Mouse (Mus musculus): Measurements from ENCODE around the gene Galnt3. TPM values are rescaled to one million over a fixed set of nuclear protein-coding genes. Genes with fewer than 3 reads are reported as not detected.

Galnt3 gene
- 0.62 and 1.0 TPM in 2 replicates for polyA plus RNA-seq (2015; fragmentation: Nextera tagmentation; extraction: Ambion mirVana)

DNA sequence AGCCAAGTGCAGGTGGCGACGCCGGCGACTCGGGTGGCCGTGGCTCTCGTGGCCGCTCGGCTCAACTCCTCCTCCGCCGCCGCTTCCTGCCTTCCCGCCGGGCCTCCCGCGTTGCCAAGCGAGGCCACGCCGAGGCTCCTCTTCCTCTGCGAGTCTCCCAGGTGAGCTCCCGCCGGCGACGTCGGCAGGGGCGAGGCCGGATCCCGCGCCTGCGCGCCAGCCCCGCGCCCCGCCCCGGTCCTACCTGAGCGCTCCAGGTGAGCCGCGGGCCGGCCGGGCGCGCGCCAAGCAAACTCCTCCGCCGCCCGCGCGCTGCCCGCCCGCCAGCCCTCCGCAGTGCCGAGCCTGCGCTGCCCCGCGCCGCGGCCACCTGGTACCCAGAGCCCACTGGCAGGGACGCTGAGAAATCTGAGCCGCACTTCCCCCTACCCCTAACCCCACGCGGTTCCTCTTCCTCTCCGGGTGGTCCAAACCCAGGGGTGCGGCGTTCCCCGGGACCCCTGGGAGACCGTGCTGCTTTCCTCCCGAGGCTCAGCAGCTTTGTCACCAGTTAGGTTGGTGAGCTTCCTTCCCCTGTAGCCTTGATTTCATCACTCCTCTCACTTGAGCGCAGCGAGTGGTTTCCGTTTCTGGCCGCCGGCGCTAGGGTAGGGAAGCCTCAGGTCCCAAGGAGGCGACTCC is at the start of gene Galnt3:
Gene Galnt3 (minus strand): TSS at position 404 of the 681 bp plus-strand sequence.
- peak; percentile 84 for ATAC-seq (ENCODE audit: low FRiP score)
- peak within 1 kb of the TSS; percentile 73 for H3K4me3 ChIP-seq
- no peaks in the 10 kb centered on the region for H3K36me3 ChIP-seq
- H3K9me3 ChIP-seq = no peaks in the 10 kb centered on the region
- no peak within 1 kb of the TSS for H3K27ac ChIP-seq
- peaks cover 13% of the 10 kb centered on the region for H3K4me1 ChIP-seq (replicated peaks)
- H3K27me3 ChIP-seq = peaks cover 37% of the 10 kb centered on the region
- under 1% methylated on average over 73 of the region's 74 CpGs for WGBS
- H3K4me2 ChIP-seq = peak within 1 kb of the TSS; percentile 100
- peak within 1 kb of the TSS; percentile 74 for H3K9ac ChIP-seq

- no peaks in the 10 kb centered on the region for H3K27me3 ChIP-seq
- H3K27ac ChIP-seq = no peak overlapping the region
- no peak overlapping the region for H3K4me3 ChIP-seq
- no peaks in the 10 kb centered on the region for H3K9me3 ChIP-seq
- 64% methylated on average over 5 of the region's 5 CpGs for WGBS
- no peak for ATAC-seq (ENCODE audit: low FRiP score)
- no peak overlapping the region for H3K4me2 ChIP-seq
- H3K4me1 ChIP-seq (replicated peaks) = peaks cover 13% of the 10 kb centered on the region
- no peaks in the 10 kb centered on the region for H3K36me3 ChIP-seq
- H3K9ac ChIP-seq = no peak overlapping the region
These were observed 48.3 kb upstream of the Galnt3 start for GRCm38 (mm10) chr2:66173134-66173533.

DNA sequence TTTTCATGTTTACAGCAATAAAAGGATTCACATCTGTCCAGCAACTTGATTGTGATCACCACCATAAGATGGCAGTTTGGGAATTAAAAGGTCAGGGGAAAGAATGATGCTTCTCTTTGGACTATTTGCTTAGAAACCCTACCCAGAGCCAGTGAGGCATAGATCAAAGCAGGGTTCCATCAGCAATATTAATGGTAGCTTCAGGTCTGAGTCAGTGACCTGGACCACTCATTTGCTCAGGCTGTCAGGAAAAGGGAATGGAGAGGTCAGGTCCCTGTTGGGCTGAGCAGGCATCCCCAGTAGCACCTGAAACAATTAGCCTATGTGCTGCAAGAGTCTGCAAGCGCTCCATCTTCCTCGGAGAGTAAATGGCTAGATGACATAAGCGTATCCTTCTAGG is 46.8 kb upstream of the Galnt3 start:
- Histone ChIP-seq H3K9me3 (no peaks in the 10 kb centered on the region), H3K9ac (no peak overlapping the region), H3K4me3 (no peak overlapping the region), H3K4me2 (no peak overlapping the region), H3K27me3 (no peaks in the 10 kb centered on the region), H3K36me3 (no peaks in the 10 kb centered on the region), H3K4me1 (replicated peaks) (no peaks in the 10 kb centered on the region), H3K27ac (no peak overlapping the region)
- ATAC-seq (ENCODE audit: low FRiP score) = no peak
- 80% methylated on average over 3 of the region's 3 CpGs for WGBS

DNA sequence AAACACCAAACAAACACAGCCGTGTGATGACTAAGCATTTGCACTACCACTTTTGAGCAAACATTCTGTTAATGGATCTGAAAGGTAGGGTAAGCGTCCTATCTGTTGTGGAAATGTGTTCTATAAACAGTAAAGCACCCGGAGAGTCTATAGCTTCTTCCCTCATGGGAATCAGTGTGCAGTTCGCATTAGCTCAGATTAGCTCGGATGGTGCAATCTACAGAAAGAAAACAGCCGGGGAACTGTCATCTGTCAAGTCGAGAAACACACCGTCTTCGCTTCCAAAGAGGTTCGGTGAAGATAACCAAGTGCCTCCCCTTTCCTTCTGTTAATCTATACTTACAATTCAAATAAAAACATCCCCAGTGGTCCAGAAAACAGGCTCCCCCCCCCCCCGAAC is 45.9 kb upstream of the Galnt3 start:
- no peak overlapping the region for H3K4me3 ChIP-seq
- H3K9ac ChIP-seq = no peak overlapping the region
- WGBS = 81% methylated on average over 11 of the region's 11 CpGs
- H3K36me3 ChIP-seq = no peaks in the 10 kb centered on the region
- no peaks in the 10 kb centered on the region for H3K4me1 ChIP-seq (replicated peaks)
- H3K27me3 ChIP-seq = no peaks in the 10 kb centered on the region
- no peak overlapping the region for H3K4me2 ChIP-seq
- no peak overlapping the region for H3K27ac ChIP-seq
- no peak for ATAC-seq (ENCODE audit: low FRiP score)
- H3K9me3 ChIP-seq = no peaks in the 10 kb centered on the region

DNA sequence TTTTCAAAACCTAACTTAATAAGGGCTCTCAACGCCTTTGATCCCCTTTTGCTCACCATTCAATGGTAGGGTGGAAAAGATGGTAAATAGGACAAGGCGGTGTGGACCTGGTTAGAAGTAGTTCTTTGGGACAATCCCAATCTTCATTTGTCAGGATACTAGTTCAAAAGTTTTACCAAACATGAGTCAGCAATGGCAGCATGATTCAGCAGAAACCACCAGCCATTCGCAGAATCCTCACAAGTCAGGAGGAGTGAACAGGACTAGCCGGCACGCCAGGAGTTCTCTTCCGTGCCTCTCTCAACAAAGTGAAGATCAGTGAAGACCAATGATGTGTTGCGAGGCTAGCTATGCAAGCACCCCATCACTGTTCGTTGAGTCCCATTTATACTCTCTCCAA is 40.2 kb upstream of the Galnt3 start:
- H3K27ac ChIP-seq = no peak overlapping the region
- 95% methylated on average over 8 of the region's 8 CpGs for WGBS
- no peaks in the 10 kb centered on the region for H3K4me1 ChIP-seq (replicated peaks)
- no peak for ATAC-seq (ENCODE audit: low FRiP score)
- H3K4me2 ChIP-seq = no peak overlapping the region
- no peak overlapping the region for H3K4me3 ChIP-seq
- H3K9me3 ChIP-seq = no peaks in the 10 kb centered on the region
- no peaks in the 10 kb centered on the region for H3K27me3 ChIP-seq
- no peaks in the 10 kb centered on the region for H3K36me3 ChIP-seq
- H3K9ac ChIP-seq = no peak overlapping the region

GRCm38 (mm10) chr2:66158140-66158915 is 33.5 kb upstream of the Galnt3 start:
- Histone ChIP-seq H3K4me2 (no peak overlapping the region), H3K4me1 (replicated peaks) (no peaks in the 10 kb centered on the region), H3K4me3 (no peak overlapping the region), H3K9ac (no peak overlapping the region), H3K36me3 (no peaks in the 10 kb centered on the region), H3K27ac (no peak overlapping the region), H3K27me3 (no peaks in the 10 kb centered on the region), H3K9me3 (no peaks in the 10 kb centered on the region)
- 72% methylated on average over 7 of the region's 7 CpGs for WGBS
- no peak for ATAC-seq (ENCODE audit: low FRiP score)

GRCm38 (mm10) chr2:66151436-66151835 is 26.6 kb upstream of the Galnt3 start:
- ATAC-seq (ENCODE audit: low FRiP score) = no peak

DNA sequence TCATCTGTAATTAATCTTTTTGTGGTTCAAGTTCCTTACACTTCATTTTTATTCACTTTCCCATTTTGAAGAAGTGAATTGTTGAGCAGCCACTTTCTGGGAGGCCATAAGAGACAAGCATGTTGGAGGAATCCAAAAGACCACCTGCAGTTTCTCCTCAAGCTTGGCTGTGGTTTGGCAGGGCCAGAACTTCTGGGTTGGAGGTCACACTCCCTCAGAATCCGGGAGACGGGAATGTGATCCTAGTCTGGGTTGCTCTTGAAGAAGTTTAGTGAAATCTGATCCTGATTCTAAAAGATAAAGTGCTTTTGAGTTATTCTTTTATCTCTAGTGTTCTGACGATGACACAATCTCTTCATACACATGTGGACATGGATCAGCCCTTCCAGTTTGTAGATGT is 25.7 kb upstream of the Galnt3 start:
- Histone ChIP-seq H3K4me1 (replicated peaks) (peaks cover 3% of the 10 kb centered on the region; the same call in 1 of the 2 replicates), H3K9me3 (no peaks in the 10 kb centered on the region), H3K9ac (no peak overlapping the region), H3K27me3 (no peaks in the 10 kb centered on the region), H3K27ac (no peak overlapping the region), H3K36me3 (no peaks in the 10 kb centered on the region), H3K4me3 (no peak overlapping the region), H3K4me2 (no peak overlapping the region)
- ATAC-seq (ENCODE audit: low FRiP score) = no peak
- 82% methylated on average over 3 of the region's 3 CpGs for WGBS

More at GRCm38 (mm10) chr2:66151436-66151835, 26.6 kb upstream of the Galnt3 start:
- no peaks in the 10 kb centered on the region for H3K27me3 ChIP-seq
- 78% methylated on average over 2 of the region's 2 CpGs for WGBS
- H3K4me3 ChIP-seq = no peak overlapping the region
- H3K4me2 ChIP-seq = no peak overlapping the region
- peaks cover 2% of the 10 kb centered on the region; the same call in 1 of the 2 replicates for H3K4me1 ChIP-seq (replicated peaks)
- H3K36me3 ChIP-seq = no peaks in the 10 kb centered on the region
- no peak overlapping the region for H3K27ac ChIP-seq
- no peaks in the 10 kb centered on the region for H3K9me3 ChIP-seq
- no peak overlapping the region for H3K9ac ChIP-seq

DNA sequence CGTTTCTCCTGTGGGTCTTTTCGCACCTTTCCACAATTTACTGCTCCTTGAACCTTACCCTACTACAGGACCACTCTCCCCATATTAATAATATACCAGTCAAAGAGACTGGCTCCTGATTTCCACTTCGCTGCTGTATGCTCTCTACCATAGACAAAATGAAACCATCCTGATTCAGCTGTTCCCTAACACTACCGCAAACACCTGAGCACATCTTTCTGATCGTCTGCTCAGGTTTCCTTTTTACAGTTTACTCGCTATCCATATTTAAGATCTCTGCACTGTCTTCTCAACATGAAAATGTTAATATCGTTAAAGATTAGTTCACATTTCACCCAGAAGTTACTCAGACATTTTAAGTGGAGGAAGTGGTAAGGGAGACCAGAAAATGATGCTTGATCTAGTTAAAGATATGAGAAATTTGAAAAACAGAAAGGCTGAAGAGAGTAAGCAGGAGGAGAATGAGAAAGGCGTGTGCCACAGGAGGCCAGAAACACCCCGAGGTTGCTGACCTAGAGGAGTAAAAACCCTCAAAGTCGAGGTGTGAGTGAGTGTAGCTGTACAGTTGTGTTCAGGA is 23.9 kb upstream of the Galnt3 start:
- 86% methylated on average over 10 of the region's 10 CpGs for WGBS

DNA sequence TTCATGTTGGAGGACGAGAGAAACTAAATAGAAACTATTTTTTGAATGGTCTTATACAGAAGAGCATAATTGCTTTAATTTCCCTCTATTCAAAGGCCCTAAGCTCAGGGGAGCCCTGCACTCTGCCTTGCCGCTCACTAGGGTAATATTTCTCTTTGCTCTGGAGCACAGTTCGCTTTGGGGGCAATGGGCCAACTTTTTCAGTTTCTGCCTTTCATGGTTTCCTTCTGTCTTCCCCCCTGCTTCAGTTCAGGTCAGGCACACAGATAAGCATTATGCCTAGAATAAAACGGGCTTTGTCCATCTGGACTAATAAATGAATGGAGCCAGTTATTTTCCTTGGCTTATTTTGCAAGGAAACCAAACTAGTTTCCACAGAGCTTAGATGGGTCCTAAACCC is 21.7 kb upstream of the Galnt3 start:
- peak; percentile 52; the same call in 1 of the 2 replicates for ATAC-seq (ENCODE audit: low FRiP score)
- Histone ChIP-seq H3K36me3 (no peaks in the 10 kb centered on the region), H3K4me1 (replicated peaks) (peaks cover 3% of the 10 kb centered on the region; the same call in 1 of the 2 replicates), H3K27me3 (no peaks in the 10 kb centered on the region), H3K9me3 (no peaks in the 10 kb centered on the region), H3K9ac (no peak overlapping the region), H3K27ac (no peak overlapping the region), H3K4me2 (no peak overlapping the region), H3K4me3 (no peak overlapping the region)
- WGBS = 49% methylated on average over 4 of the region's 4 CpGs

More for the DNA sequence above, 23.9 kb upstream of the Galnt3 start:
- ATAC-seq (ENCODE audit: low FRiP score) = no peak
- Histone ChIP-seq H3K4me2 (no peak overlapping the region), H3K9me3 (no peaks in the 10 kb centered on the region), H3K36me3 (no peaks in the 10 kb centered on the region), H3K27ac (no peak overlapping the region), H3K27me3 (no peaks in the 10 kb centered on the region), H3K9ac (no peak overlapping the region), H3K4me1 (replicated peaks) (peaks cover 3% of the 10 kb centered on the region; the same call in 1 of the 2 replicates), H3K4me3 (no peak overlapping the region)

GRCm38 (mm10) chr2:66144770-66145169 is 20.0 kb upstream of the Galnt3 start:
- H3K4me3 ChIP-seq = no peak overlapping the region
- H3K4me1 ChIP-seq (replicated peaks) = peaks cover 3% of the 10 kb centered on the region; the same call in 1 of the 2 replicates
- WGBS = 59% methylated on average over 5 of the region's 5 CpGs
- H3K9ac ChIP-seq = no peak overlapping the region
- H3K9me3 ChIP-seq = no peaks in the 10 kb centered on the region
- no peaks in the 10 kb centered on the region for H3K36me3 ChIP-seq
- no peak for ATAC-seq (ENCODE audit: low FRiP score)
- no peak overlapping the region for H3K4me2 ChIP-seq
- no peak overlapping the region for H3K27ac ChIP-seq
- H3K27me3 ChIP-seq = no peaks in the 10 kb centered on the region

DNA sequence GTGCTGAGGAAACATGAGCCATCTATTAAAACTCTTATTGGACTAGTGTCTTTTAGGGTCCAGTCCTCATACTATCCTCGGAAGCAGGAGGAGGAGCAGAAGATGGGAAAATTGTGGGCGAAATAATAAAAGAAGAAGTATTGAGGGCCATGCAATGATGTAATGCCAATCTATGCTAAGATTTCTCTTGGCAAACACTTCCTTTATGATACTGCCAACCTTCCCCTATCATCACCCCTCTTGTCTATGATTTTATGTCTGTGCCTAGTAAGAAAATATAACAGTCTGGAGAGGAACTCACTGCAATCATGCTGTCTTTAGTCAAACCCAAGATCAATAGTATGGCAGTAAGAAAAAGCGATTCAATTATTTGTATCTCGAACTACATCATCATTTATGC is 18.5 kb upstream of the Galnt3 start:
- no peak overlapping the region for H3K27ac ChIP-seq
- H3K9me3 ChIP-seq = no peaks in the 10 kb centered on the region
- H3K4me1 ChIP-seq (replicated peaks) = peaks cover 3% of the 10 kb centered on the region; the same call in 1 of the 2 replicates
- no peaks in the 10 kb centered on the region for H3K36me3 ChIP-seq
- no peak for ATAC-seq (ENCODE audit: low FRiP score)
- H3K27me3 ChIP-seq = no peaks in the 10 kb centered on the region
- H3K4me2 ChIP-seq = no peak overlapping the region
- no peak overlapping the region for H3K9ac ChIP-seq
- 94% methylated on average over 4 of the region's 4 CpGs for WGBS
- H3K4me3 ChIP-seq = no peak overlapping the region

All from hindbrain, embryonic 13.5 days (tissue).